Mouse (Mus musculus): ENCODE measurements around the gene Gtf3c4. TPM values are rescaled to one million over a fixed set of nuclear protein-coding genes. Genes with fewer than 3 reads are reported as not detected.

Gtf3c4 gene
- polyA plus RNA-seq, 1 experiment from 2014 or later = 29.0 TPM

- TF ChIP-seq CTCF (IDR thresholded peaks at IDR 0.05; ENCODE audit: low read depth) = no peak
- ATAC-seq (ENCODE audit: insufficient read depth) = peak; percentile 51; the same call in 1 of the 2 replicates
- peak overlapping the region; percentile 97 for H3K4me3 ChIP-seq (ENCODE audit: low read depth, low read length)
- H3K4me2 ChIP-seq = peak overlapping the region; percentile 90
- peaks cover 12% of the 10 kb centered on the region for H3K4me1 ChIP-seq (ENCODE audit: insufficient read depth)
- H3K27me3 ChIP-seq (ENCODE audit: insufficient read depth, low read length) = no peaks in the 10 kb centered on the region
- H3K36me3 ChIP-seq (ENCODE audit: insufficient read depth) = peaks cover 6% of the 10 kb centered on the region
- DNase-seq = peak; percentile 30
- H3K9ac ChIP-seq = peak overlapping the region; percentile 92
- H3K9me3 ChIP-seq (ENCODE audit: low read depth, low read length) = no peaks in the 10 kb centered on the region
- peak overlapping the region; percentile 78 for H3K27ac ChIP-seq (ENCODE audit: low read depth)
- under 1% methylated on average over 53 of the region's 53 CpGs for WGBS
Observed at GRCm38 (mm10) chr2:28839501-28840221, 499 bp downstream of the Gtf3c4 start.

- H3K36me3 ChIP-seq (ENCODE audit: insufficient read depth) = peaks cover 33% of the 10 kb centered on the region
- H3K27ac ChIP-seq (ENCODE audit: low read depth) = peak overlapping the region; percentile 26; the same call in 1 of the 2 replicates
- H3K4me2 ChIP-seq = peak overlapping the region; percentile 11
- no peak overlapping the region for H3K4me3 ChIP-seq (ENCODE audit: low read depth, low read length)
- H3K27me3 ChIP-seq (ENCODE audit: insufficient read depth, low read length) = no peaks in the 10 kb centered on the region
- TF ChIP-seq CTCF (IDR thresholded peaks at IDR 0.05; ENCODE audit: low read depth) = no peak
- 37% methylated on average over 3 of the region's 3 CpGs for WGBS
- ATAC-seq (ENCODE audit: insufficient read depth) (no peak), DNase-seq (peak; percentile 65)
- 0 out of 2 replicates have a peak overlapping the region, but pooled peaks have one; percentile 13 for H3K9ac ChIP-seq
- H3K4me1 ChIP-seq (ENCODE audit: insufficient read depth) = peaks cover 6% of the 10 kb centered on the region
- H3K9me3 ChIP-seq (ENCODE audit: low read depth, low read length) = no peaks in the 10 kb centered on the region
Observed at GRCm38 (mm10) chr2:28836181-28836940, 3.8 kb downstream of the Gtf3c4 start.

- no peak overlapping the region for H3K4me3 ChIP-seq (ENCODE audit: low read depth, low read length)
- no peaks in the 10 kb centered on the region for H3K4me1 ChIP-seq (ENCODE audit: insufficient read depth)
- ATAC-seq (ENCODE audit: insufficient read depth) = no peak
- H3K27ac ChIP-seq (ENCODE audit: low read depth) = no peak overlapping the region
- peak; percentile 24 for DNase-seq
- H3K9ac ChIP-seq = no peak overlapping the region
- peak; percentile 70 for TF ChIP-seq CTCF (IDR thresholded peaks at IDR 0.05; ENCODE audit: low read depth)
- no peaks in the 10 kb centered on the region for H3K27me3 ChIP-seq (ENCODE audit: insufficient read depth, low read length)
- H3K4me2 ChIP-seq = no peak overlapping the region
- WGBS = 33% methylated on average over 4 of the region's 4 CpGs
- no peaks in the 10 kb centered on the region for H3K9me3 ChIP-seq (ENCODE audit: low read depth, low read length)
- H3K36me3 ChIP-seq (ENCODE audit: insufficient read depth) = peaks cover 92% of the 10 kb centered on the region
Observed at GRCm38 (mm10) chr2:28829265-28829664, 10.9 kb downstream of the Gtf3c4 start.

- no peak overlapping the region for H3K4me3 ChIP-seq (ENCODE audit: low read depth, low read length)
- H3K27me3 ChIP-seq (ENCODE audit: insufficient read depth, low read length) = no peaks in the 10 kb centered on the region
- 66% methylated on average over 4 of the region's 4 CpGs for WGBS
- no peaks in the 10 kb centered on the region for H3K4me1 ChIP-seq (ENCODE audit: insufficient read depth)
- H3K36me3 ChIP-seq (ENCODE audit: insufficient read depth) = peaks cover 5% of the 10 kb centered on the region
- ATAC-seq (ENCODE audit: insufficient read depth) (no peak), DNase-seq (no peak)
- no peaks in the 10 kb centered on the region for H3K9me3 ChIP-seq (ENCODE audit: low read depth, low read length)
- no peak overlapping the region for H3K9ac ChIP-seq
- no peak overlapping the region for H3K27ac ChIP-seq (ENCODE audit: low read depth)
- TF ChIP-seq CTCF (IDR thresholded peaks at IDR 0.05; ENCODE audit: low read depth) = no peak
- no peak overlapping the region for H3K4me2 ChIP-seq
Observed at GRCm38 (mm10) chr2:28818866-28819265, 21.3 kb downstream of the Gtf3c4 start.

GRCm38 (mm10) chr2:28810260-28811013, 29.7 kb downstream of the Gtf3c4 start:
- WGBS = 33% methylated on average over 5 of the region's 5 CpGs
- no peaks in the 10 kb centered on the region for H3K36me3 ChIP-seq (ENCODE audit: insufficient read depth)

GRCm38 (mm10) chr2:28808841-28809240, 31.3 kb downstream of the Gtf3c4 start:
- no peak for TF ChIP-seq CTCF (IDR thresholded peaks at IDR 0.05; ENCODE audit: low read depth)
- Histone ChIP-seq H3K27ac (ENCODE audit: low read depth) (no peak overlapping the region), H3K36me3 (ENCODE audit: insufficient read depth) (no peaks in the 10 kb centered on the region), H3K4me3 (ENCODE audit: low read depth, low read length) (no peak overlapping the region), H3K9ac (no peak overlapping the region), H3K4me2 (no peak overlapping the region), H3K4me1 (ENCODE audit: insufficient read depth) (no peaks in the 10 kb centered on the region), H3K27me3 (ENCODE audit: insufficient read depth, low read length) (no peaks in the 10 kb centered on the region), H3K9me3 (ENCODE audit: low read depth, low read length) (no peaks in the 10 kb centered on the region)
- 70% methylated on average over 6 of the region's 6 CpGs for WGBS
- DNase-seq (no peak), ATAC-seq (ENCODE audit: insufficient read depth) (no peak)

More at GRCm38 (mm10) chr2:28810260-28811013, 29.7 kb downstream of the Gtf3c4 start:
- H3K27me3 ChIP-seq (ENCODE audit: insufficient read depth, low read length) = no peaks in the 10 kb centered on the region
- DNase-seq = no peak
- H3K4me2 ChIP-seq = no peak overlapping the region
- H3K4me3 ChIP-seq (ENCODE audit: low read depth, low read length) = no peak overlapping the region
- no peak overlapping the region for H3K9ac ChIP-seq
- TF ChIP-seq CTCF (IDR thresholded peaks at IDR 0.05; ENCODE audit: low read depth) = no peak
- no peak overlapping the region for H3K27ac ChIP-seq (ENCODE audit: low read depth)
- H3K9me3 ChIP-seq (ENCODE audit: low read depth, low read length) = no peaks in the 10 kb centered on the region
- no peak for ATAC-seq (ENCODE audit: insufficient read depth)
- H3K4me1 ChIP-seq (ENCODE audit: insufficient read depth) = no peaks in the 10 kb centered on the region

Measured in lung, embryonic 14.5 days (tissue).